Mouse (Mus musculus) hindbrain, embryonic 16.5 days (tissue): ENCODE data around the gene As3mt. TPM values are rescaled to one million over a fixed set of nuclear protein-coding genes. Genes with fewer than 3 reads are reported as not detected.

Experiments
- ATAC-seq: fragments of 200-750 bp; cut with Nextera tagmentation; 2 replicates; pipeline ENCODE4 v1.8.0; 2017; ENCODE audit warnings: moderate TSS enrichment, moderate library complexity
- H3K27ac ChIP-seq: fragments of 300-500 bp; sonication (generic); 2 replicates; pipeline ENCODE4 v1.5.1; 2014; ENCODE audit warnings: low read depth, mild to moderate bottlenecking, control low read depth, low read length, moderate library complexity
- H3K27me3 ChIP-seq: fragments of 300-500 bp; sonication (generic); replicated peaks from 2 replicates; pipeline ENCODE4 v1.6.1; 2014; ENCODE audit warnings: low read length; ENCODE audit not compliant: control insufficient read depth, insufficient read depth
- H3K36me3 ChIP-seq: fragments of 300-500 bp; sonication (generic); 2 replicates; pipeline ENCODE4 v1.6.1; 2014; ENCODE audit warnings: mild to moderate bottlenecking, low read length, moderate library complexity, mixed read lengths; ENCODE audit not compliant: control insufficient read depth, insufficient read depth
- H3K4me1 ChIP-seq: fragments of 300-500 bp; sonication (generic); 2 replicates; pipeline ENCODE4 v1.6.1; 2014; ENCODE audit warnings: low read depth, low read length; ENCODE audit not compliant: control insufficient read depth, insufficient read depth
- H3K4me2 ChIP-seq: fragments of 300-500 bp; sonication (generic); 2 replicates; pipeline ENCODE4 v1.6.1; 2014; ENCODE audit warnings: mild to moderate bottlenecking, low read length, control low read depth, moderate library complexity
- H3K4me3 ChIP-seq: fragments of 300-500 bp; sonication (generic); 2 replicates; pipeline ENCODE4 v1.5.1; 2014; ENCODE audit warnings: mild to moderate bottlenecking, low read length, control low read depth, moderate library complexity
- H3K9ac ChIP-seq: fragments of 300-500 bp; sonication (generic); 2 replicates; pipeline ENCODE4 v1.6.1; 2014; ENCODE audit warnings: low read depth, mild to moderate bottlenecking, control low read depth, low read length, moderate library complexity
- H3K9me3 ChIP-seq: fragments of 300-500 bp; sonication (generic); 2 replicates; pipeline ENCODE4 v1.6.1; 2014; ENCODE audit warnings: mild to moderate bottlenecking, low read length, moderate library complexity; ENCODE audit not compliant: control insufficient read depth
- WGBS: fragments of 180-500 bp; shearing (Covaris S2); extraction: QIAGEN DNeasy Blood & Tissue Kit; methylation state at CpG from one replicate; pipeline ENCODE4 v1.1.7; 2014; 5-methylcytosine and 5-hydroxymethylcytosine counted together
- polyA plus RNA-seq: library from polyadenylated mRNA; unstranded; fragments of >200 nt; fragmentation: Nextera tagmentation; extraction: Ambion mirVana; gene quantifications from 2 replicates; pipeline ENCODE4 v1.2.1, GENCODE M21; 2015

The As3mt gene
- polyA plus RNA-seq, 1 experiment from 2014 or later: 38.0 TPM

DNA sequence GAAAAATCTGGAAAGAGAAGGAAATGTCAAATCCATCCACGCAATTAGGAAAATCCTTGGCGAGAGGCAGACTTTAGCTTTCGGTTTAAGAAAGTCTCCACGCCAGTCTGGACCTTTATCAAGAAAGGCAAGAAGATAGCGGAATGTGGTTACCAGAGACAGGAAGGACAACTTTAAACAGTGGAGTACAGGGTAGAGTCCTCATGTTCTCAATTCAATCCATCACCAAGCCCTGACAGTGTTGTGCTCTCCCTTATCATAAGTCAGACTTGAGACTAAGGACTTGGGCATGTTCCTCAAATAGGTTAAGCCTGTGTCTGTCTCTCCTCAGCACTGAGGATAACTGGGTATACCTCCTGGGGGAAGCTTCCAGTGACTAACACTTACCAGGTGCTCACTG is 37.5 kb upstream of the As3mt start:
- H3K27ac ChIP-seq: no peak overlapping the region
- H3K36me3 ChIP-seq: no peaks in the 10 kb centered on the region
- no peak overlapping the region for H3K9ac ChIP-seq
- no peaks in the 10 kb centered on the region for H3K9me3 ChIP-seq
- 0 out of 2 replicates have a peak, but pooled peaks cover 3% of the 10 kb centered on the region for H3K27me3 ChIP-seq
- WGBS: 95% methylated on average over 5 of the region's 5 CpGs
- no peak for ATAC-seq
- no peaks in the 10 kb centered on the region for H3K4me1 ChIP-seq
- H3K4me3 ChIP-seq: no peak overlapping the region
- no peak overlapping the region for H3K4me2 ChIP-seq

GRCm38 (mm10) chr19:46670691-46671090 is 36.6 kb upstream of the As3mt start:
- no peaks in the 10 kb centered on the region for H3K4me1 ChIP-seq
- WGBS: 33% methylated on average over 13 of the region's 13 CpGs
- ATAC-seq: peak; percentile 89
- H3K9me3 ChIP-seq: no peaks in the 10 kb centered on the region
- 0 out of 2 replicates have a peak, but pooled peaks cover 3% of the 10 kb centered on the region for H3K27me3 ChIP-seq
- H3K27ac ChIP-seq: no peak overlapping the region
- H3K4me2 ChIP-seq: no peak overlapping the region
- H3K36me3 ChIP-seq: no peaks in the 10 kb centered on the region
- H3K4me3 ChIP-seq: no peak overlapping the region
- H3K9ac ChIP-seq: no peak overlapping the region

DNA sequence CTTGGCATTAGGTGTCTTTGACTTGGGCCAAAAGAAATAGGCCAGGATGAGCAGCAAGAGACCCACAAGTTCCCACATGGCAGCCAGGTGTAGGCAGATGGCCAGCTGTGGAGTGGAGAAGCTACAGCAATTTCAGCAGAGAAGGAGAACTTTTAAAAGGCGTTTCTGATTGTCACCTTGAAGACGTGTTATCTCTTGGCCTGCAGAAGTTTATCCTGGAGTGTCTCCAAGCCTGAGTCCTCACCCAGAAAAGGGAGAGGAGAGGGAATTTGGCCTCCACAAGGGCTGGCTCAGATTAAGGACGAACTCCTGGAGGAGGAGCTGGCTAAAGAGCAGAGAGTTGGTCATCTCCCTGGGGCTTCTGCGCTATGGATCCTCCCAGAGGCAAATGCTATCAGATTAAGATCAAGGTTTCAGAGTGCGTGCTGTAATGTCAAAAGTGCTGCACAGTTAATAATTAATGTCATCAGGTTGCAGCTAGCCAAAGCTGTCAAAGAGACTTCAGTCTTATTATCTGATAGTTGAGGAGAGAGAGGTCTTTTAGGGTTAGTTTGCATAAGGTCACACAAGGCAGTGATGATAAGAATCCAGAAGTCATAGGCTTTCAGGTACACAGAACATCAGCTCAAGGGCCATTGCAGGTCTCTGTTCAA is 34.4 kb upstream of the As3mt start, which contains the start of gene Cyp17a1:
Gene Cyp17a1 (minus strand): TSS at position 407 of the 653 bp plus-strand sequence.
- H3K4me2 ChIP-seq: no peak within 1 kb of the TSS
- ATAC-seq: no peak
- H3K4me1 ChIP-seq: no peaks in the 10 kb centered on the region
- no peaks in the 10 kb centered on the region for H3K36me3 ChIP-seq
- H3K4me3 ChIP-seq: no peak within 1 kb of the TSS
- WGBS: 63% methylated on average over 5 of the region's 5 CpGs
- no peak within 1 kb of the TSS for H3K9ac ChIP-seq
- no peak within 1 kb of the TSS for H3K27ac ChIP-seq
- no peaks in the 10 kb centered on the region for H3K9me3 ChIP-seq
- 0 out of 2 replicates have a peak, but pooled peaks cover 3% of the 10 kb centered on the region for H3K27me3 ChIP-seq

DNA sequence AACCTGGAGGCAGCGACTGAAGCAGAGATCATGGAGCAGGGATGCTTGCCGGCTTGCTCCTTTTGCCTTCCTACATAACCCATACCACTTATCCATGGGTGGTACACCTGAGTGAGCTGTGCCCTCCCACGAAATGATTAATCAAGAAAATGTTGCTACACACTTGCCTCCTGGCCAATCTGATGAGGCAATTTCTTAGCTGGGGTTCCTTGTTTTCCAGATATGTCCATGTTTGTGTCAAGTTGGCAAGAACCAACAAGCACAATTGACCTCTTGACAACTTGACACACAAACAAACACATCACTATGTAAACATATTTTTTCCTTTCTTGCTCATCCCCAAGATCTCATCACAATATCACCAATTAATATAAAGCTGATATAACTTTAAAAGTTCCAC is 31.6 kb upstream of the As3mt start:
- H3K9me3 ChIP-seq: no peaks in the 10 kb centered on the region
- no peaks in the 10 kb centered on the region for H3K4me1 ChIP-seq
- no peaks in the 10 kb centered on the region for H3K27me3 ChIP-seq
- WGBS: 88% methylated on average over 3 of the region's 3 CpGs
- no peak for ATAC-seq
- no peaks in the 10 kb centered on the region for H3K36me3 ChIP-seq
- H3K27ac ChIP-seq: no peak overlapping the region
- H3K4me2 ChIP-seq: no peak overlapping the region
- H3K9ac ChIP-seq: no peak overlapping the region
- H3K4me3 ChIP-seq: no peak overlapping the region

DNA sequence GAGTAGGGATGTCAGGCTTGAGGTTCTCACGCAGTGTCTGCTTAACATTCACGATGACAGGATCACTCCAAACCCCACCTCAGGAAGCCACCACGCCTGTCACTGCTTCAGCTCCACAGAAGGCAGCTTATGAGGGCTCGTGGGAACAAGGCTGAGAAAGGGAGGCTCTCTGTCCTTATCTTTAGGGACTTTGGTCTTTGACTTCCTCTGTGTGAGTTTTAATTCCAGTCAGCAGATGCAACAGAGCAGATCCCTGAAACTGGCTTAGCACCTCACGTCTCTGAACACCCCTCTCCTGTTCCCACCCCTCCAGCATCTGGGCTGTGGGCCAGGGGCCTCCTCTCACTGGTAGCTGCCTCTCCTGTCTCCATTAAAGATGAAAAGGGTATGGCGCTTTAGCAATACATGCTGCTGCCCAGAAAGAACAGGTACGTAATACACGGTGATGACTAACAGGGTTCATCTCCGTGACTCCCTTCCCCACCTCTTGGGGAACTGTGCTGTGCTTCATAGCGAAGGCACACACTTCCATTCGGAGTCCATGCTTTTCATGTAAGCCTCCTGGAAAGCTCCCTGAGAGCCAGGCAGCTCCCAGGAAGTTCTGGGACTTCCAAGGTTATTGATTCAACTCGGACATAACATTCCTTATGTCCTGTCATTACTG is 27.4 kb upstream of the As3mt start:
- no peak overlapping the region for H3K4me3 ChIP-seq
- H3K4me1 ChIP-seq: no peaks in the 10 kb centered on the region
- H3K9ac ChIP-seq: no peak overlapping the region
- 70% methylated on average over 12 of the region's 12 CpGs for WGBS
- H3K36me3 ChIP-seq: no peaks in the 10 kb centered on the region
- no peak for ATAC-seq
- no peaks in the 10 kb centered on the region for H3K27me3 ChIP-seq
- H3K9me3 ChIP-seq: no peaks in the 10 kb centered on the region
- H3K27ac ChIP-seq: no peak overlapping the region
- no peak overlapping the region for H3K4me2 ChIP-seq

GRCm38 (mm10) chr19:46689460-46690372 is 17.5 kb upstream of the As3mt start, which contains the start of gene Borcs7:
Borcs7 (plus strand) TSS chr19:46689906.
- Histone ChIP-seq H3K4me3 (peak within 1 kb of the TSS; percentile 69), H3K9me3 (no peaks in the 10 kb centered on the region), H3K4me2 (peak within 1 kb of the TSS; percentile 56), H3K4me1 (peaks cover 10% of the 10 kb centered on the region), H3K36me3 (0 out of 2 replicates have a peak, but pooled peaks cover 3% of the 10 kb centered on the region), H3K9ac (peak within 1 kb of the TSS; percentile 94), H3K27me3 (no peaks in the 10 kb centered on the region), H3K27ac (peak within 1 kb of the TSS; percentile 92)
- peak; percentile 97 for ATAC-seq
- 4% methylated on average over 44 of the region's 44 CpGs for WGBS

DNA sequence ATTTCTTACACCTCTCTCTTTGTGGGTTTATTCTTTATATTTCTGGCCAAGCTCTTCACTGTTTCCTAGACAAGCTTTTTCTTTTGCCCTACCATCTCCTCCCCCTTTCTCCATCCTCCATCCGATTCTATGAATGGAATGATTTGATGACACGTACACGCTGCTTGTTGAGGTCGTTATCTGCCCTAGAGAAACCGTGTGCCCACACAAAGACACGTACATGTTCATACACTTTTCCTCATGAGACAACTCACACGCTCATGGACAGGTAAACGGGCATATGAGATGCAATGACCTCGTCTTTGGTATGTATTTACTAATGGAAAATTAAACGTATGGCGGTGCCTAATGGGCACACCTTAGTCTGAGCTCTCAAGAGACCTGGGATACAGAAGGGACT is 16.9 kb upstream of the As3mt start:
- 0 out of 2 replicates have a peak, but pooled peaks cover 3% of the 10 kb centered on the region for H3K36me3 ChIP-seq
- H3K4me3 ChIP-seq: peak overlapping the region; percentile 69
- peak; percentile 31; the same call in 1 of the 2 replicates for ATAC-seq
- peak overlapping the region; percentile 56 for H3K4me2 ChIP-seq
- H3K27ac ChIP-seq: peak overlapping the region; percentile 92
- no peaks in the 10 kb centered on the region for H3K9me3 ChIP-seq
- WGBS: 65% methylated on average over 11 of the region's 11 CpGs
- H3K4me1 ChIP-seq: peaks cover 10% of the 10 kb centered on the region
- peak overlapping the region; percentile 94 for H3K9ac ChIP-seq
- H3K27me3 ChIP-seq: no peaks in the 10 kb centered on the region

DNA sequence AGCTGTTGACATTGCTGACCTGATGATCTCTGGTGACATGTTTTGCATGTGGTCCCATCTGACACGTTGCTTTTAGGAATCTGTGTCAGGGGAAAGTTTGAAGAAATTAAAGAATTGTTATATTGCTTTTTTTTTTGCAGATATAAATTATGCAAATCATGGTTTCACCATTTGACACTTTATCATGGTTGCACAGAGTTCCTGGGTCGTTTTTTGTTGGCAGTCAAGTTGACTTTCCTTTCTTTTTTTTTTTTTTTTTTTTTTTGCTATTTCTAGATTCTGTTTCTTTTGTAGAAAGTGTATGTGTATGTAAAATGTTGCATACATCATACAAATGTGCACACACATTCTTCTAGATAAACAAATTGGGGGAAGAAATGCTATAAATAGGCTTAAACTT is 16.2 kb upstream of the As3mt start:
- ATAC-seq: no peak
- H3K9ac ChIP-seq: no peak overlapping the region

More for the DNA sequence above, 16.2 kb upstream of the As3mt start:
- Histone ChIP-seq H3K4me3 (no peak overlapping the region), H3K4me2 (peak overlapping the region; percentile 56; the same call in 1 of the 2 replicates), H3K27me3 (no peaks in the 10 kb centered on the region), H3K27ac (no peak overlapping the region), H3K4me1 (peaks cover 10% of the 10 kb centered on the region), H3K9me3 (no peaks in the 10 kb centered on the region), H3K36me3 (0 out of 2 replicates have a peak, but pooled peaks cover 3% of the 10 kb centered on the region)
- 73% methylated on average over 2 of the region's 2 CpGs for WGBS
